Mouse (Mus musculus) limb, embryonic 11.5 days (tissue): ENCODE results near the gene Dnah7c. TPM values are rescaled to one million over a fixed set of nuclear protein-coding genes. Genes with fewer than 3 reads are reported as not detected.
A peak's percentile ranks its signal among the peaks of the same experiment; 100 is the strongest.
"Not testable (repeated sequence)": the region's sequence is repeated elsewhere in the genome, so short reads cannot be mapped to it uniquely, and the experiment has no call there.

Experiments
- ATAC-seq: fragments of 200-750 bp; cut with Nextera tagmentation; 2 replicates; pipeline ENCODE4 v1.8.0; 2017; ENCODE audit warnings: low read depth; ENCODE audit not compliant: insufficient number of reproducible peaks, low FRiP score, low TSS enrichment
- DNase-seq: peaks from one replicate; pipeline ENCODE4 v3.0.0-alpha.2; 2015; ENCODE audit warnings: low spot score
- H3K27ac ChIP-seq: fragments of 300-500 bp; sonication (generic); replicated peaks from 2 replicates; pipeline ENCODE4 v1.5.1; 2014; ENCODE audit warnings: low read depth, mild to moderate bottlenecking, low read length
- H3K27me3 ChIP-seq: fragments of 300-500 bp; sonication (generic); 2 replicates; pipeline ENCODE4 v1.6.1; 2014; ENCODE audit warnings: mild to moderate bottlenecking, low read length, mixed read lengths; ENCODE audit not compliant: control insufficient read depth, insufficient read depth
- H3K36me3 ChIP-seq: fragments of 300-500 bp; sonication (generic); 2 replicates; pipeline ENCODE4 v1.6.1; 2014; ENCODE audit warnings: mild to moderate bottlenecking, low read length, moderate library complexity, mixed read lengths; ENCODE audit not compliant: control insufficient read depth, insufficient read depth
- H3K4me1 ChIP-seq: fragments of 300-500 bp; sonication (generic); 2 replicates; pipeline ENCODE4 v1.6.1; 2014; ENCODE audit warnings: low read length, mixed read lengths; ENCODE audit not compliant: control insufficient read depth, insufficient read depth
- H3K4me2 ChIP-seq: fragments of 300-500 bp; sonication (generic); 2 replicates; pipeline ENCODE4 v1.6.1; 2014; ENCODE audit warnings: low read depth, mild to moderate bottlenecking, moderate library complexity; ENCODE audit not compliant: severe bottlenecking
- H3K4me3 ChIP-seq: fragments of 300-500 bp; sonication (generic); 2 replicates; pipeline ENCODE4 v1.5.1; 2014; ENCODE audit warnings: low read depth, low read length
- H3K9ac ChIP-seq: fragments of 300-500 bp; sonication (generic); 2 replicates; pipeline ENCODE4 v1.6.1; 2014; ENCODE audit warnings: mild to moderate bottlenecking, low read length
- H3K9me3 ChIP-seq: fragments of 300-500 bp; sonication (generic); 2 replicates; pipeline ENCODE4 v1.6.1; 2016; ENCODE audit warnings: low read length; ENCODE audit not compliant: control insufficient read depth
- WGBS: fragments of 180-500 bp; shearing (Covaris S2); extraction: QIAGEN DNeasy Blood & Tissue Kit; methylation state at CpG from one replicate; pipeline ENCODE4 v1.1.7; 2014; 5-methylcytosine and 5-hydroxymethylcytosine counted together
- polyA plus RNA-seq: library from polyadenylated mRNA; unstranded; fragments of >200 nt; fragmentation: Nextera tagmentation; extraction: Ambion mirVana; gene quantifications from 2 replicates; pipeline ENCODE4 v1.2.1, GENCODE M21; 2014

Dnah7c gene
- polyA plus RNA-seq, 1 experiment from 2014 or later: 0.16 TPM

DNA sequence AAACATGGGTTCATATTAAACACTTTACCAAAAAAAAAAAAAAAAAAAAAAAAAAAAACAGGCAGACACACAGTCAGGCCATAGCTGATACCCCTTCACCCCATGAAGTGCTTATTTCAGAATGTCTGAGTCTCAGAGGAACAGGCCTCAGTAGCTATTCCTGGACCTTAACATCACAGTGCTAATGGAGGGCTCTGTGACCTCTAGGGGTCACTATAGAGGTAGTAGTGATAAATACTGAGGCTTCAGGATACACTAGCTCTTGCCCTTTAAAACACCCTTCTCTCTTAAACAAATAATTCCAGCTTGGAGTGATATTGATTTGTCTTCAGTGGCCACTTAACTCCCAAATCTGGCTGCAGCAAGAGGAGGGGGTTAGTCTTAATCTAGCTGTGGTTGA lies 343.9 kb downstream of the Dnah7c start:
- not testable (repeated sequence) for ATAC-seq, DNase-seq

DNA sequence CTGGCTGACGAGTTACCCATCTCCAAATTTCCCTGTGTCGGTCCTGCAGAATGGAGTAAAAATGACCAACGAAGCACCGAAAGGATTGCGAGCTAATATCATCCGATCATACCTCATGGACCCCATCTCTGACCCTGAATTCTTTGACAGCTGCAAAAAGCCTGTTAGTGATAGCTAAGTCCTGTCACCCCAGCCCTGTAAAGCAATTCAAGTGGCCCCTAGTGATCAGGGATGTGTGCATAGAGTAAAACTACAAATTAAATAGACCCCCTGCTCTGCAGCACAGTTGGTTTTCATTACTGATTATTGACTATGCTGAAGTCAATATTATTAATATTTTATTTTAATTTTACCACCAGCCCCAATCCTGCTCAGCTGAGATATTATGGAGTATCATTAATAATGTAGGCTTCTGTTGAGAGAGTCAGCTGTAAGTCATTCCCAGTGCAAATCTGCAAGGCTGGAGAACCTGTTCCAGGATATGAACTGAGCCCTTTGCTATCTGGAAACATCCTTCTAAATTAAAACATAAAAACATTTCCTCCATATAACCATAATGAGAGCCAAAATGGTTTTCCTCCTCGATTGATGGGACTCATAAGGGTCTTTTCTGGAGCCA lies 344.8 kb downstream of the Dnah7c start:
- not testable (repeated sequence) for H3K9ac ChIP-seq, H3K27me3 ChIP-seq, H3K9me3 ChIP-seq, H3K4me2 ChIP-seq, H3K4me3 ChIP-seq, H3K4me1 ChIP-seq, H3K27ac ChIP-seq, ATAC-seq, H3K36me3 ChIP-seq, DNase-seq
- WGBS: 89% methylated on average over 7 of the region's 7 CpGs

More for the DNA sequence above, 343.9 kb downstream of the Dnah7c start:
- not testable (repeated sequence) for H3K4me2 ChIP-seq, H3K9me3 ChIP-seq, H3K27ac ChIP-seq, H3K27me3 ChIP-seq, H3K4me1 ChIP-seq, H3K36me3 ChIP-seq, H3K4me3 ChIP-seq, H3K9ac ChIP-seq

DNA sequence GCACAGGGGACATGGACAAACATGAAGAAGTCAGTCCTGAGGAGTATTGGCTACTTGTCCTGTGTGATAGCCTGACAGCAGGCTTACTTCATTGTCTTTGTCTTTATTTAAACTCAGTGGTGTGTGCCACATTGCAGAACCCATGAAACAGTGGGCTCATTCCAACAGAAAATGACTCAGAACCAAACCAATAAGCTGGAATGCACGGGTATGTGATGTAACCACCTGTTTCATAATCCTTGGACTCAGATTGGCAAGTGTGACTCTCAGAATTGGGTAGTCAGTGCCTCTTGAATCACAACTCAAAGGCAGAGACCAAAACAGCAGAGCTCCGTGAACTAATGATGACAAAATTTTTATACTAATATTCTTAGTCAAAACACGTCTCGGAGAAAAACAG lies 356.8 kb downstream of the Dnah7c start:
- not testable (repeated sequence) for H3K4me3 ChIP-seq, H3K4me2 ChIP-seq, H3K36me3 ChIP-seq, H3K4me1 ChIP-seq, DNase-seq, H3K27ac ChIP-seq, H3K9ac ChIP-seq, H3K9me3 ChIP-seq, ATAC-seq, H3K27me3 ChIP-seq
- 83% methylated on average over 4 of the region's 4 CpGs for WGBS

- Histone ChIP-seq H3K9ac (no peak overlapping the region), H3K4me2 (no peak overlapping the region), H3K9me3 (no peaks in the 10 kb centered on the region), H3K27me3 (no peaks in the 10 kb centered on the region), H3K4me1 (no peaks in the 10 kb centered on the region), H3K27ac (no peak overlapping the region), H3K36me3 (no peaks in the 10 kb centered on the region; the same call in 1 of the 2 replicates), H3K4me3 (no peak overlapping the region)
- no peak for DNase-seq
- WGBS: 88% methylated on average over 1 of the region's 1 CpGs
- ATAC-seq: no peak; the same call in 1 of the 2 replicates
Measured at GRCm38 (mm10) chr1:46805074-46805473, 379.7 kb downstream of the Dnah7c start.

DNA sequence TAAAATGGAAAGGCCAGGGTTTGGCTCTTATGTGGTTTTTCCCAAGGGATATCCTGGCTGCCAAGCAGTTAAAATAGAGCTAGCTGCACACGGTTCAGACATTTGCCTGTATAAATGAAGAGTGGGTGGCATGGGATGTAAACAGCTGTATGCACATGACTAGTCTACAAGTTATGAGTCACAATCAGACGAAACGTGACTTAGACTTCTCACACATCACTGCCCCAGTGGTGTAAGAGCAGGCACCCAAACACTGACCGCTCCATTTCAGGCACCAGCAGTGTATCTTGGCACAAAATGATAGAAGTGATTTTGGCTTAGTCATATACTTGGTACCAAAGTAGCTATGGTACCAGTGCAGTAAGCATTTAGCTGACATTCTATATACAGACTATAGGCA lies 383.2 kb downstream of the Dnah7c start:
- not testable (repeated sequence) for H3K9ac ChIP-seq, H3K4me2 ChIP-seq, H3K4me1 ChIP-seq, ATAC-seq, H3K4me3 ChIP-seq, H3K36me3 ChIP-seq, H3K27me3 ChIP-seq, H3K27ac ChIP-seq, H3K9me3 ChIP-seq, DNase-seq
- WGBS: 93% methylated on average over 4 of the region's 4 CpGs

- no peak overlapping the region for H3K4me3 ChIP-seq
- H3K9ac ChIP-seq: no peak overlapping the region
- ATAC-seq (no peak), DNase-seq (no peak)
- H3K27ac ChIP-seq: no peak overlapping the region
- peaks cover 3% of the 10 kb centered on the region; the same call in 1 of the 2 replicates for H3K36me3 ChIP-seq
- H3K27me3 ChIP-seq: no peaks in the 10 kb centered on the region
- H3K9me3 ChIP-seq: no peaks in the 10 kb centered on the region
- WGBS: 91% methylated on average over 5 of the region's 5 CpGs
- H3K4me2 ChIP-seq: no peak overlapping the region
- H3K4me1 ChIP-seq: no peaks in the 10 kb centered on the region
Measured at GRCm38 (mm10) chr1:46817934-46818333, 392.5 kb downstream of the Dnah7c start.

GRCm38 (mm10) chr1:46822256-46822972 lies 397.0 kb downstream of the Dnah7c start:
- Histone ChIP-seq H3K27ac (no peak overlapping the region), H3K4me3 (no peak overlapping the region), H3K27me3 (no peaks in the 10 kb centered on the region), H3K9ac (no peak overlapping the region), H3K4me2 (no peak overlapping the region), H3K9me3 (no peaks in the 10 kb centered on the region), H3K4me1 (no peaks in the 10 kb centered on the region), H3K36me3 (peaks cover 5% of the 10 kb centered on the region; the same call in 1 of the 2 replicates)
- WGBS: 90% methylated on average over 4 of the region's 4 CpGs
- no peak for DNase-seq
- no peak for ATAC-seq

GRCm38 (mm10) chr1:46830066-46830843 lies 404.9 kb downstream of the Dnah7c start:
- H3K4me2 ChIP-seq: no peak overlapping the region
- no peak overlapping the region for H3K27ac ChIP-seq
- H3K4me1 ChIP-seq: 0 out of 2 replicates have a peak, but pooled peaks cover 4% of the 10 kb centered on the region
- peaks cover 7% of the 10 kb centered on the region; the same call in 1 of the 2 replicates for H3K36me3 ChIP-seq
- DNase-seq: no peak
- H3K9ac ChIP-seq: no peak overlapping the region
- H3K4me3 ChIP-seq: no peak overlapping the region
- peak; percentile 79 for ATAC-seq
- WGBS: 21% methylated on average over 2 of the region's 2 CpGs
- H3K9me3 ChIP-seq: no peaks in the 10 kb centered on the region
- no peaks in the 10 kb centered on the region for H3K27me3 ChIP-seq
